Mouse (Mus musculus) myocyte (in vitro differentiated cells): ENCODE measurements around the gene Heatr5a. TPM values are rescaled to one million over a fixed set of nuclear protein-coding genes. Genes with fewer than 3 reads are reported as not detected.

Source experiments
- H3K27me3 ChIP-seq: one replicate; pipeline ENCODE4 v1.6.1; 2011; ENCODE audit not compliant: control insufficient read depth, insufficient read depth, insufficient read length
- H3K36me3 ChIP-seq: one replicate; pipeline ENCODE4 v1.6.1; 2011; ENCODE audit not compliant: control insufficient read depth, insufficient read depth
- H3K4me2 ChIP-seq: one replicate; pipeline ENCODE4 v1.6.1; 2011; ENCODE audit warnings: low read depth, control low read depth
- H3K4me3 ChIP-seq: one replicate; pipeline ENCODE4 v1.5.1; 2011; ENCODE audit warnings: mild to moderate bottlenecking, control low read depth, moderate library complexity
- H3K79me2 ChIP-seq: one replicate; pipeline ENCODE4 v1.6.1; 2011; ENCODE audit not compliant: control insufficient read depth, insufficient read depth
- H3ac ChIP-seq: one replicate; pipeline ENCODE4 v1.6.1; 2011; ENCODE audit not compliant: control insufficient read depth, insufficient read length
- CEBPB ChIP-seq: IDR thresholded peaks from 2 replicates; pipeline ENCODE4 v1.6.1; 2011; ENCODE audit warnings: mild to moderate bottlenecking, moderate library complexity; ENCODE audit not compliant: poor library complexity, insufficient read depth, severe bottlenecking
- E2F4 ChIP-seq: IDR thresholded peaks from one replicate; pipeline ENCODE4 v1.6.1; 2011; ENCODE audit warnings: mild to moderate bottlenecking, control low read depth, moderate library complexity; ENCODE audit not compliant: insufficient read depth
- MAX ChIP-seq: IDR thresholded peaks from one replicate; pipeline ENCODE4 v1.6.1; 2011; ENCODE audit warnings: low read depth, mild to moderate bottlenecking, control low read depth
- MYOD1 ChIP-seq, 3 experiments: IDR thresholded peaks; one replicate each; pipeline ENCODE4 v1.6.1; 2011; ENCODE audit warnings: control low read depth in 2 of 3, low read depth in 2 of 3, mild to moderate bottlenecking in 2 of 3, moderate library complexity in 1 of 3; ENCODE audit not compliant: insufficient read length in 2 of 3, control insufficient read depth in 1 of 3
- MYOG ChIP-seq, 3 experiments: IDR thresholded peaks; one replicate each; pipeline ENCODE4 v1.6.1; 2011; ENCODE audit warnings: control low read depth in 2 of 3, low read depth in 2 of 3, mild to moderate bottlenecking in 2 of 3; ENCODE audit not compliant: insufficient read length in 2 of 3, control insufficient read depth in 1 of 3, insufficient read depth in 1 of 3
- POLR2A ChIP-seq: IDR thresholded peaks from one replicate; pipeline ENCODE4 v1.6.1; 2011; ENCODE audit warnings: low read depth, mild to moderate bottlenecking, control low read depth, moderate library complexity; ENCODE audit not compliant: insufficient read length
- POLR2AphosphoS2 ChIP-seq: IDR thresholded peaks from one replicate; pipeline ENCODE4 v1.6.1; 2011; ENCODE audit warnings: low read depth, control low read depth; ENCODE audit not compliant: insufficient read length
- REST ChIP-seq: IDR thresholded peaks from one replicate; pipeline ENCODE4 v1.6.1; 2011; ENCODE audit warnings: mild to moderate bottlenecking, control low read depth, moderate library complexity; ENCODE audit not compliant: insufficient read depth, insufficient read length
- SRF ChIP-seq: IDR thresholded peaks from one replicate; pipeline ENCODE4 v1.6.1; 2011; ENCODE audit warnings: low read depth; ENCODE audit not compliant: control insufficient read depth, insufficient read length
- TCF12 ChIP-seq: IDR thresholded peaks from one replicate; pipeline ENCODE4 v1.6.1; 2011; ENCODE audit warnings: mild to moderate bottlenecking, control low read depth; ENCODE audit not compliant: poor library complexity, insufficient read depth, severe bottlenecking
- TCF3 ChIP-seq: IDR thresholded peaks from one replicate; pipeline ENCODE4 v1.6.1; 2011; ENCODE audit warnings: low read depth, control low read depth; ENCODE audit not compliant: insufficient read length
- USF1 ChIP-seq: IDR thresholded peaks from one replicate; pipeline ENCODE4 v1.6.1; 2011; ENCODE audit warnings: low read depth, mild to moderate bottlenecking, control low read depth, moderate library complexity
- polyA plus RNA-seq: library from polyadenylated mRNA; unstranded; fragments of >200 nt; fragmentation: generic; extraction: Trizol; gene quantifications from one replicate; pipeline ENCODE4 v1.2.1, GENCODE M21; 2012; ENCODE audit warnings: missing spikeins

The Heatr5a gene
- polyA plus RNA-seq, 1 experiment = 10.3 TPM

GRCm38 (mm10) chr12:52012159-52012558 is 41.0 kb upstream of the Heatr5a start:
- Histone ChIP-seq H3ac (no peak overlapping the region), H3K27me3 (no peaks in the 10 kb centered on the region), H3K36me3 (no peaks in the 10 kb centered on the region), H3K4me3 (no peak overlapping the region), H3K79me2 (no peaks in the 10 kb centered on the region), H3K4me2 (no peak overlapping the region)
- TF ChIP-seq MAX (no peak), TCF12 (no peak), POLR2A (no peak), E2F4 (no peak), MYOG (IDR thresholded peaks at IDR 0.05; ENCODE audit: control insufficient read depth in 1 of 3, insufficient read depth in 1 of 3, insufficient read length in 2 of 3, low read depth in 2 of 3) (no peak), SRF (no peak), CEBPB (no peak), REST (no peak), POLR2AphosphoS2 (no peak), USF1 (no peak)

DNA sequence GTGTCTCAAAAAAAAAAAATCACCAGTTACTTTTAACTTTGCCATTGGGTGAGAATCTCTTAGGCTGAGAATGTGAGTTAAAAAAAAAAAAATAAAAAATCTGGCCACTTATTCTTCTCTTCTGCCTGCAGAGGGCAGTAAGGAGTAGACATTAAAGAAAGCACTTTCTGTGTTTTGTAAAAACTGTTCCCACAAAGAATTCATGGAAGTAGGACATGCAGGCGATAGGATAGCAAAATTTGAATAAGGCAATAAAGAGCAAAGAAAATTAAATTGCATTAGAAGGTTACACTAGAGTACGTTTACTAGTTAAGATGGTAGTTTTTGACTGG is 39.5 kb upstream of the Heatr5a start:
- no peak for TF ChIP-seq E2F4
- TF ChIP-seq TCF3 = no peak
- no peak for TF ChIP-seq REST
- TF ChIP-seq SRF = no peak
- H3K36me3 ChIP-seq = no peaks in the 10 kb centered on the region
- no peak overlapping the region for H3K4me2 ChIP-seq
- H3ac ChIP-seq = no peak overlapping the region
- no peaks in the 10 kb centered on the region for H3K79me2 ChIP-seq
- H3K27me3 ChIP-seq = no peaks in the 10 kb centered on the region
- no peak overlapping the region for H3K4me3 ChIP-seq

- H3K4me2 ChIP-seq = no peak overlapping the region
- H3K79me2 ChIP-seq = no peaks in the 10 kb centered on the region
- no peaks in the 10 kb centered on the region for H3K36me3 ChIP-seq
- no peak overlapping the region for H3K4me3 ChIP-seq
- TF ChIP-seq SRF = no peak
- TF ChIP-seq MAX = no peak
- TF ChIP-seq REST = no peak
- TF ChIP-seq USF1 = no peak
- TF ChIP-seq TCF12 = no peak
- TF ChIP-seq TCF3 = no peak
- TF ChIP-seq MYOG (IDR thresholded peaks at IDR 0.05; ENCODE audit: control insufficient read depth in 1 of 3, insufficient read depth in 1 of 3, insufficient read length in 2 of 3, low read depth in 2 of 3) = no peak
- no peak for TF ChIP-seq POLR2A
- no peak for TF ChIP-seq E2F4
- TF ChIP-seq POLR2AphosphoS2 = no peak
- TF ChIP-seq CEBPB = no peak
- TF ChIP-seq MYOD1 (IDR thresholded peaks at IDR 0.05; ENCODE audit: control insufficient read depth in 1 of 3, insufficient read length in 2 of 3, low read depth in 2 of 3) = no peak
- no peak overlapping the region for H3ac ChIP-seq
- H3K27me3 ChIP-seq = no peaks in the 10 kb centered on the region
Measured at GRCm38 (mm10) chr12:52009928-52010629, 39.0 kb upstream of the Heatr5a start.

- TF ChIP-seq E2F4 = no peak
- TF ChIP-seq POLR2A = no peak
- no peak for TF ChIP-seq MYOG (IDR thresholded peaks at IDR 0.05; ENCODE audit: control insufficient read depth in 1 of 3, insufficient read depth in 1 of 3, insufficient read length in 2 of 3, low read depth in 2 of 3)
- TF ChIP-seq TCF12 = no peak
- no peak for TF ChIP-seq TCF3
- TF ChIP-seq MYOD1 (IDR thresholded peaks at IDR 0.05; ENCODE audit: control insufficient read depth in 1 of 3, insufficient read length in 2 of 3, low read depth in 2 of 3) = no peak
- no peak for TF ChIP-seq POLR2AphosphoS2
- TF ChIP-seq CEBPB = no peak
- TF ChIP-seq USF1 = no peak
- TF ChIP-seq SRF = no peak
- no peak for TF ChIP-seq MAX
- no peak for TF ChIP-seq REST
- Histone ChIP-seq H3ac (peak overlapping the region; percentile 55), H3K27me3 (no peaks in the 10 kb centered on the region), H3K79me2 (no peaks in the 10 kb centered on the region), H3K36me3 (no peaks in the 10 kb centered on the region), H3K4me2 (peak overlapping the region; percentile 85), H3K4me3 (peak overlapping the region; percentile 52)
Measured at GRCm38 (mm10) chr12:52006633-52006994, 35.5 kb upstream of the Heatr5a start.
